In the genomic region with DNA sequence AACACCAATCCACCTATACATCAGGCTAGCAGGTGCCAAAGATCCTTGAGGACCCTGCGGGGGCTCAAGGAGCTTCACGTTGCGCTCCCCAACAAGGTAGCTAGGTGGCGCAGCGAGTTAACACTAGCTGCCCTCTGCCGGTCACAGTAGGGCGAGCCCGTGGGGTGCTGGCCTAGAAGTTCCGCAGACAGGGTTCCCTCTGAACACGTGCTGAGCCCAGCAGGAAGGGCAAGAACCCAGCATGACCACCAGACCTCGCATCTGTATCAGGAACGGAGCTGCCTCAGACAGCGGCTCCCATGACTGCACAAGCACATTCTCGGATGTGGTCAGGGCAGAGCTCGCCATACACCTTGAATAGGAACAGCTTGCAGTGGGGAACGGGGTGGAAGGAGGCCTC, we compare ENCODE assay signal across 8 mouse cellular contexts. TPM values are rescaled to one million over a fixed set of nuclear protein-coding genes. Genes with fewer than 3 reads are reported as not detected.
A peak's percentile ranks its signal among the peaks of the same experiment; 100 is the strongest.
DNase-seq lines count a peak whose midpoint lies in the region; ATAC-seq and TF ChIP-seq lines count a peak whose summit lies in the region.

No protein-coding gene starts in this region.

- peak overlapping the region; percentile 45; the same call in 1 of the 2 replicates for H3K4me2 ChIP-seq in intestine, embryonic 15.5 days (replicated peaks)
- H3K4me2 ChIP-seq in limb, embryonic 14.5 days (replicated peaks; ENCODE audit: low read depth, low read length, severe bottlenecking): peak overlapping the region; percentile 28; the same call in 1 of the 2 replicates
- H3K4me2 ChIP-seq in midbrain, embryonic 16.5 days (ENCODE audit: low read length): peak overlapping the region; percentile 30; the same call in 1 of the 2 replicates

- H3K9me3 ChIP-seq in intestine, embryonic 15.5 days: no peaks in the 10 kb centered on the region
- H3K9me3 ChIP-seq in limb, embryonic 14.5 days (ENCODE audit: control insufficient read depth, low read length): no peaks in the 10 kb centered on the region
- no peaks in the 10 kb centered on the region for H3K9me3 ChIP-seq in midbrain, embryonic 16.5 days (replicated peaks; ENCODE audit: control insufficient read depth, low read length, poor library complexity, severe bottlenecking)

- no peak overlapping the region for H3K27ac ChIP-seq in intestine, embryonic 15.5 days
- H3K27ac ChIP-seq in limb, embryonic 14.5 days (replicated peaks; ENCODE audit: low read depth, low read length): peak overlapping the region; percentile 70
- H3K27ac ChIP-seq in midbrain, embryonic 16.5 days (ENCODE audit: low read length): no peak overlapping the region

- no peaks in the 10 kb centered on the region for H3K36me3 ChIP-seq in intestine, embryonic 15.5 days
- H3K36me3 ChIP-seq in limb, embryonic 14.5 days (ENCODE audit: control insufficient read depth, insufficient read depth, low read length): peaks cover 10% of the 10 kb centered on the region
- no peaks in the 10 kb centered on the region for H3K36me3 ChIP-seq in midbrain, embryonic 16.5 days (ENCODE audit: control insufficient read depth, insufficient read depth, low read length)

- H3K4me3 ChIP-seq in intestine, embryonic 15.5 days (replicated peaks): no peak overlapping the region
- H3K4me3 ChIP-seq in limb, embryonic 14.5 days (replicated peaks; ENCODE audit: low read length): no peak overlapping the region
- H3K4me3 ChIP-seq in midbrain, embryonic 16.5 days (ENCODE audit: low read depth, low read length): no peak overlapping the region

- peaks cover 19% of the 10 kb centered on the region for H3K27me3 ChIP-seq in intestine, embryonic 15.5 days (replicated peaks)
- no peaks in the 10 kb centered on the region for H3K27me3 ChIP-seq in limb, embryonic 14.5 days (ENCODE audit: control insufficient read depth, insufficient read depth, low read length)
- peaks cover 41% of the 10 kb centered on the region for H3K27me3 ChIP-seq in midbrain, embryonic 16.5 days (ENCODE audit: control insufficient read depth, insufficient read depth, low read depth, low read length)

- DNase-seq in 3134 (ENCODE audit: extremely low read depth, insufficient read length, low spot score): peak; percentile 79
- DNase-seq in adrenal gland, adult 2 months: peak; percentile 71
- DNase-seq in embryo, embryonic 11.5 days (ENCODE audit: low read depth, low spot score): peak; percentile 77
- DNase-seq in gastrocnemius, postnatal 4 days (ENCODE audit: low spot score in 2 of 2): peak; percentile 70 to 82
- DNase-seq in limb, embryonic 14.5 days (ENCODE audit: low spot score): peak; percentile 89
- DNase-seq in spleen, postnatal 36 days (ENCODE audit: low spot score in 2 of 2): peak; percentile 80 to 83

- no peak overlapping the region for H3K9ac ChIP-seq in intestine, embryonic 15.5 days
- 0 out of 2 replicates have a peak overlapping the region, but pooled peaks have one; percentile 34 for H3K9ac ChIP-seq in limb, embryonic 14.5 days (ENCODE audit: low read depth, low read length, severe bottlenecking)
- H3K9ac ChIP-seq in midbrain, embryonic 16.5 days (ENCODE audit: low read depth, low read length): no peak overlapping the region

- peaks cover 53% of the 10 kb centered on the region for H3K4me1 ChIP-seq in intestine, embryonic 15.5 days (replicated peaks)
- H3K4me1 ChIP-seq in limb, embryonic 14.5 days (ENCODE audit: control insufficient read depth, insufficient read depth, low read length): peaks cover 88% of the 10 kb centered on the region
- peaks cover 19% of the 10 kb centered on the region for H3K4me1 ChIP-seq in midbrain, embryonic 16.5 days (ENCODE audit: control insufficient read depth, insufficient read depth, low read length)

- no peak for TF ChIP-seq POLR2A in limb, embryonic 14.5 days (IDR thresholded peaks at IDR 0.05; ENCODE audit: borderline replicate concordance, extremely low read depth, insufficient read depth, insufficient read length)

- peak; percentile 71 for ATAC-seq in intestine, embryonic 15.5 days
- 0 out of 2 replicates have a peak, but pooled peaks have one; percentile 16 for ATAC-seq in limb, embryonic 14.5 days (ENCODE audit: low FRiP score, low read depth)
- ATAC-seq in midbrain, embryonic 16.5 days: no peak

- WGBS in intestine, embryonic 15.5 days: 2% methylated on average over 16 of the region's 16 CpGs
- 4% methylated on average over 16 of the region's 16 CpGs for WGBS in limb, embryonic 14.5 days
- WGBS in midbrain, embryonic 16.5 days: 2% methylated on average over 16 of the region's 16 CpGs

RNA-seq across cellular contexts. Expression of a gene that starts 14.8 kb away (rescaled TPM):
- under 1 TPM in 1 of 2 experiments, not detected in 1; 0.59 TPM for total RNA-seq in adrenal gland, adult 2 months (2021)
- 0.26 and 0.76 TPM in 2 replicates for polyA plus RNA-seq in adrenal gland, adult 2 months (2012; rRNA removed)
- total RNA-seq in gastrocnemius, postnatal 4 days (2021): 10 to 100 TPM in 1 of 2 experiments, 1 to 10 TPM in 1; 7.8 to 10.2 TPM
- polyA plus RNA-seq in intestine, embryonic 15.5 days (2015; fragmentation: Nextera tagmentation; extraction: Ambion mirVana): 3.1 and 3.7 TPM in 2 replicates
- polyA plus RNA-seq in limb, embryonic 14.5 days (2012; rRNA removed): 4.3 and 4.8 TPM in 2 replicates
- polyA plus RNA-seq in limb, embryonic 14.5 days (2014; fragmentation: Nextera tagmentation; extraction: Ambion mirVana): 5.7 and 6.0 TPM in 2 replicates
- 0.80 and 1.1 TPM in 2 replicates for polyA plus RNA-seq in midbrain, embryonic 16.5 days (2015; fragmentation: Nextera tagmentation; extraction: Ambion mirVana)

RNA-seq across cellular contexts. Expression of a gene that starts 36.4 kb away (rescaled TPM):
- 1 to 10 TPM; 2.7 to 4.4 TPM for total RNA-seq in adrenal gland, adult 2 months (2021)
- polyA plus RNA-seq in adrenal gland, adult 2 months (2012; rRNA removed): 8.2 and 10.9 TPM in 2 replicates
- 1 to 10 TPM; 6.0 to 7.1 TPM for total RNA-seq in gastrocnemius, postnatal 4 days (2021)
- 5.1 and 5.5 TPM in 2 replicates for polyA plus RNA-seq in intestine, embryonic 15.5 days (2015; fragmentation: Nextera tagmentation; extraction: Ambion mirVana)
- polyA plus RNA-seq in limb, embryonic 14.5 days (2012; rRNA removed): 7.1 and 7.6 TPM in 2 replicates
- polyA plus RNA-seq in limb, embryonic 14.5 days (2014; fragmentation: Nextera tagmentation; extraction: Ambion mirVana): 5.6 and 6.2 TPM in 2 replicates
- polyA plus RNA-seq in midbrain, embryonic 16.5 days (2015; fragmentation: Nextera tagmentation; extraction: Ambion mirVana): 2.2 and 3.1 TPM in 2 replicates

RNA-seq across cellular contexts. Expression of a gene that starts 49.9 kb away (rescaled TPM):
- total RNA-seq in adrenal gland, adult 2 months (2021): 10 to 100 TPM; 78.4 to 80.7 TPM
- 98.7 and 120 TPM in 2 replicates for polyA plus RNA-seq in adrenal gland, adult 2 months (2012; rRNA removed)
- total RNA-seq in gastrocnemius, postnatal 4 days (2021): 10 to 100 TPM; 44.9 to 45.6 TPM
- polyA plus RNA-seq in intestine, embryonic 15.5 days (2015; fragmentation: Nextera tagmentation; extraction: Ambion mirVana): 14.8 and 17.0 TPM in 2 replicates
- polyA plus RNA-seq in limb, embryonic 14.5 days (2012; rRNA removed): 68.8 and 86.2 TPM in 2 replicates
- polyA plus RNA-seq in limb, embryonic 14.5 days (2014; fragmentation: Nextera tagmentation; extraction: Ambion mirVana): 18.5 and 19.8 TPM in 2 replicates
- 13.0 and 14.2 TPM in 2 replicates for polyA plus RNA-seq in midbrain, embryonic 16.5 days (2015; fragmentation: Nextera tagmentation; extraction: Ambion mirVana)

RNA-seq across cellular contexts. Expression of a gene that starts 51.5 kb away (rescaled TPM):
- total RNA-seq in adrenal gland, adult 2 months (2021): 10 to 100 TPM; 57.0 to 68.5 TPM
- 150 and 160 TPM in 2 replicates for polyA plus RNA-seq in adrenal gland, adult 2 months (2012; rRNA removed)
- 10 to 100 TPM; 50.5 to 53.8 TPM for total RNA-seq in gastrocnemius, postnatal 4 days (2021)
- polyA plus RNA-seq in intestine, embryonic 15.5 days (2015; fragmentation: Nextera tagmentation; extraction: Ambion mirVana): 59.9 and 68.3 TPM in 2 replicates
- polyA plus RNA-seq in limb, embryonic 14.5 days (2012; rRNA removed): 144 and 158 TPM in 2 replicates
- 71.0 and 71.7 TPM in 2 replicates for polyA plus RNA-seq in limb, embryonic 14.5 days (2014; fragmentation: Nextera tagmentation; extraction: Ambion mirVana)
- polyA plus RNA-seq in midbrain, embryonic 16.5 days (2015; fragmentation: Nextera tagmentation; extraction: Ambion mirVana): 59.0 and 68.1 TPM in 2 replicates
